Mouse (Mus musculus) ES-Bruce4 (cell line): ENCODE measurements around the gene Sept3. TPM values are rescaled to one million over a fixed set of nuclear protein-coding genes. Genes with fewer than 3 reads are reported as not detected.
"Not testable (repeated sequence)": the region's sequence is repeated elsewhere in the genome, so short reads cannot be mapped to it uniquely, and the experiment has no call there.

Experiments used
- H3K27ac ChIP-seq: 2 replicates; pipeline ENCODE4 v1.5.1; 2012; ENCODE audit warnings: low read length, inconsistent platforms; ENCODE audit not compliant: insufficient read depth
- H3K27me3 ChIP-seq: 2 replicates; pipeline ENCODE4 v1.6.1; 2012; ENCODE audit warnings: mild to moderate bottlenecking, low read length, inconsistent platforms; ENCODE audit not compliant: control insufficient read depth, poor library complexity, insufficient read depth, severe bottlenecking
- H3K36me3 ChIP-seq: 2 replicates; pipeline ENCODE4 v1.6.1; 2012; ENCODE audit warnings: inconsistent platforms, mild to moderate bottlenecking, low read length, moderate library complexity; ENCODE audit not compliant: control insufficient read depth, poor library complexity, insufficient read depth, severe bottlenecking
- H3K4me1 ChIP-seq: one replicate; pipeline ENCODE4 v1.8.1; 2011; ENCODE audit warnings: low read length; ENCODE audit not compliant: control insufficient read depth, insufficient read depth
- H3K4me3 ChIP-seq: 2 replicates; pipeline ENCODE4 v1.5.1; 2011; ENCODE audit warnings: low read depth, mild to moderate bottlenecking, low read length
- H3K9ac ChIP-seq: 2 replicates; pipeline ENCODE4 v1.6.1; 2012; ENCODE audit warnings: low read depth, mild to moderate bottlenecking, inconsistent platforms; ENCODE audit not compliant: poor library complexity, severe bottlenecking
- H3K9me3 ChIP-seq: replicated peaks from 2 replicates; pipeline ENCODE4 v1.6.1; 2012; ENCODE audit warnings: mild to moderate bottlenecking, low read length, inconsistent platforms; ENCODE audit not compliant: control insufficient read depth, poor library complexity, insufficient read depth, severe bottlenecking
- CTCF ChIP-seq: IDR thresholded peaks from one replicate; pipeline ENCODE4 v1.8.1; 2011; ENCODE audit warnings: low read depth, low read length
- EP300 ChIP-seq: IDR thresholded peaks from 2 replicates; pipeline ENCODE4 v1.6.1; 2011; ENCODE audit warnings: low read depth, low read length; ENCODE audit not compliant: insufficient read depth
- POLR2A ChIP-seq: IDR thresholded peaks from one replicate; pipeline ENCODE4 v1.8.1; 2011; ENCODE audit warnings: low read length; ENCODE audit not compliant: insufficient read depth
- polyA plus RNA-seq: library from polyadenylated mRNA; stranded (reverse); fragments of >200 nt; gene quantifications from 2 replicates; pipeline ENCODE4 v1.2.4, GENCODE M21; 2011; ENCODE audit warnings: low read depth; ENCODE audit not compliant: missing spikeins, insufficient read depth, insufficient read length

The Sept3 gene
- polyA plus RNA-seq, 1 experiment = 9.7 TPM

DNA sequence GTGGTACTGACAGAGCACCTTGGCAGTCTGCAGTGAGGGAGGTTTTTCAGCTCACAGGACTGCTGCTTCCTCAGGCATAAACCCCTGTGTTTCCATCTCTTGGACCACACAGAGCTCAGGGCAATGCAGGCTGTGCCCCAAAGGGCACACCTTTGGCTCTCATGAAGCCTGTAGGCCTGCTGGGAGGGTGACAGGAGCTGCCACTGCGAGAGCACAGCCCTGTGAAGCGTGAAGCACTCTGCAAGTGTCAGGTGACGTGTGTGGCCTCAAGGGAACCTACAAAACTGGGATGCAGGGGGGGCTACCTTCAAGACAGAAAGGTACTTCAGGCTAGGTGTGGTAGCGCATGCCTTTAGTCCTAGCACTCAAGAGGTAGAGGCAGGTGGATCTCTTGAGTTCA lies 42.0 kb upstream of the Sept3 start:
- Histone ChIP-seq H3K36me3 (0 out of 2 replicates have a peak, but pooled peaks cover 3% of the 10 kb centered on the region), H3K27me3 (no peaks in the 10 kb centered on the region), H3K9ac (no peak overlapping the region), H3K4me3 (no peak overlapping the region), H3K9me3 (no peaks in the 10 kb centered on the region), H3K4me1 (peaks cover 4% of the 10 kb centered on the region), H3K27ac (no peak overlapping the region)
- TF ChIP-seq EP300 (no peak), CTCF (no peak), POLR2A (no peak)

DNA sequence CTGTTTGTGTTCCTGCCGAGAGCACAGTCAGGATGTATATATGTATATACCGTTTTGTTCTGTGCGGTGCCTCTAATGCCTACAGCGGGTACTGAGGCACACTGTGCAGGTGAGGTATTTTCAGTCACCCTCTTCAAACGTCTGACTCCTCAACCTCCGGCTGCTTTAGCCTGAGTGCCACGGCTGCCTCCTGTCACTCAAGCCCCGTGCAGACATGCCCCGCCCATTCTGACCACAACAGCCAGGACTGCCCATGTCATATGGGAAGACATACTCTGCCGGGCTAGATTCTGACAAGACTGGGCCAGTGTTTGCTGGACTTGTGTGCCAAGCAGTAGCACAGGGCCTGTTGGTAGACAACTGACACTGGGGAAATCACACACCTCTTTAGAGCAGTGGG lies 39.0 kb upstream of the Sept3 start:
- no peaks in the 10 kb centered on the region for H3K27me3 ChIP-seq
- no peak overlapping the region for H3K9ac ChIP-seq
- no peak overlapping the region for H3K27ac ChIP-seq
- H3K36me3 ChIP-seq = peaks cover 16% of the 10 kb centered on the region
- TF ChIP-seq EP300 = no peak
- no peak for TF ChIP-seq CTCF
- TF ChIP-seq POLR2A = no peak
- H3K4me1 ChIP-seq = no peaks in the 10 kb centered on the region
- H3K4me3 ChIP-seq = no peak overlapping the region
- no peaks in the 10 kb centered on the region for H3K9me3 ChIP-seq

DNA sequence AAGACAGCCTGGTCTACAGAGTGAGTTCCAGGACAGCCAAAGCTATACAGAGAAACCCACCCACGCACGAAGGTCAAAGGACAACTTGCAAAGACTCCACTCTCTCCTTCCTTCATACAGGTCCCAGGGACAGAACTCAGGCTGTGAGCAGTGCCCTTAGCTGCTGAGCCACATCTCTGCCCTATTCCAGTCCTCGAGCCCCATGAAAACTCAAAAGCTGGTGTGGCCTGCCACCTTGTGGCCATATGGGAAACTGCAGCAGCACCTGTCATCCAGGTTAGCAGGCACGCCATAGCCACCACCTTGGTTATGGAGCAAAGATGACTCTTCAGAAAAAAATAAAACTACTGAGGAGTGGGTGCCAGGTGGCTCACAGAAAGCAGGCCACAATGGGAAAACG lies 38.1 kb upstream of the Sept3 start:
- no peak overlapping the region for H3K4me3 ChIP-seq
- H3K36me3 ChIP-seq = peaks cover 18% of the 10 kb centered on the region
- H3K27me3 ChIP-seq = no peaks in the 10 kb centered on the region
- H3K27ac ChIP-seq = no peak overlapping the region
- TF ChIP-seq EP300 (no peak), POLR2A (no peak), CTCF (peak; percentile 96)
- H3K9ac ChIP-seq = no peak overlapping the region
- H3K9me3 ChIP-seq = no peaks in the 10 kb centered on the region
- peaks cover 2% of the 10 kb centered on the region for H3K4me1 ChIP-seq

DNA sequence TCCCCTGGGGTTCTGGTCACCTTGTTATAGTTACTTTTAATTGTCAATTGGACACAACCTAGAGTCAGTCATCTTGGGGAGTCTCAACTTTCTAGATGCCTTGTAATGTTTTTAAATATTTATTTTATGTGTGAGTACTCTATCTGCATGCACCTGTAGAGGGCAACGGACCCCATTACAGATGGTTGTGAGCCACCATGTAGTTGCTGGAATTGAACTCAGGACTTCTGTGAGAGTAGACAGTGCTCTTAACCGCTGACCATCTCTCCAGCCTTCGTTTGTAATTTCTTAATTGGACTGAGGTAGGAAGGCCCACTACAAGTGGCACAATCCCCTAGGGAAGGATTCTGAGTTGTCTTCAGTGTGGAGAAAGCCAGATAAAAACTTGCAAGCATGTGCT lies 31.4 kb upstream of the Sept3 start:
- Histone ChIP-seq H3K9me3 (no peaks in the 10 kb centered on the region), H3K27ac (no peak overlapping the region)
- TF ChIP-seq EP300 (no peak), POLR2A (no peak)

DNA sequence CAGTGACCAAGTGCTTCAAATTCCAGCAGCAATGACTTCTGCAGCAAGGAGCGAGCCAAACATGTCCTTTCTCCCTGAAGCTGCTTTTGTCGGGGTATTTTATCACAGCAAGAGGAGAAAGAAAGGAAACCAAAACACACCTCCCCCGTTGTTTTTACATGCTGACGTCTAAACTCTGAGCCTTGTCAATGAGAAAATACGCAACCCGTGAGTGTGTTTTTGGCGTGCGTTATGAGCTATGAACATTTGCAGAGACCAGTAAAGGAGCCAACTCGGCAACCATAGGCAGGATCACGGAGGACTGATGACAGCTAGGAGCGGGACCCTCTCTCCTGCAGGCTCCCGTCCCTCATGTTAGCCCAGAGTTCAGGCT lies 31.0 kb upstream of the Sept3 start:
- peaks cover 3% of the 10 kb centered on the region for H3K4me1 ChIP-seq
- TF ChIP-seq CTCF (no peak), EP300 (no peak), POLR2A (no peak)
- no peaks in the 10 kb centered on the region for H3K27me3 ChIP-seq
- H3K9ac ChIP-seq = peak overlapping the region; percentile 86
- H3K4me3 ChIP-seq = peak overlapping the region; percentile 97
- no peak overlapping the region for H3K27ac ChIP-seq
- peaks cover 10% of the 10 kb centered on the region for H3K36me3 ChIP-seq
- H3K9me3 ChIP-seq = no peaks in the 10 kb centered on the region

More for the DNA sequence above, 31.4 kb upstream of the Sept3 start:
- Histone ChIP-seq H3K4me1 (peaks cover 3% of the 10 kb centered on the region), H3K4me3 (peak overlapping the region; percentile 97), H3K36me3 (peaks cover 15% of the 10 kb centered on the region), H3K27me3 (no peaks in the 10 kb centered on the region), H3K9ac (peak overlapping the region; percentile 86)

DNA sequence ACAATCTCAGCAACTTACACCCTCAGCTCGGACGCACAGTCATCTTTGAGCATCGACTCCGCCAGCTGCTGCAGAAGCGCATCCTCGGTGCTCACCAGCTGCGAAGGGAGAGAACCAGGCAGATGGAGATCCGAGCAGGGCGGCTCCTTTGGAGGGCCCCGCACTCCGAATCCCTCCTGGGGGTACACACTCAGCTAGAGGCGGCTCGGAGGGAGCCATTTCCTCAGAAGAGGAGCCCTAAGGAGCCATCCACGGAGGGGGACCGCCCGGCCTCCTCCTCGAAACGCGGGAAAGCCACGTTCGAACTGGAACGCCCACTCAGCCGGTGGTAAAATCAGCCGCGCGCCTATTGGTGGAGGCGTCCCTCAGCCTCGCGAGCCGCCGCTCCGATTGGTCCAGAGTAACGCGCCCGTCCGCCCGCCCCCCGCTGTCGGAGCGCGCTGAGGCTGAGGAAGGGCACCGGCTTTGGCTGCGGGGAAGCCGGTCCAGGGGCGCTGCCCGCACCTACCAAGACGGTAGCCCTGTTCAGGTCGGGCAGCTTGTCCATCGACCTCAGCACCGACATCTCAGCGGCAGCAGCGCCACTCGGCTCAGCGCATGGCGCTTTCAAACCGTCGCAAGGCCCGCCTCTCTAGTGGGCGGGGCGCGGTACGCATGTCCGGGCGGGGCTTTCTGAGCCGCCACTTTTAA lies 30.4 kb upstream of the Sept3 start, which contains the start of gene Cenpm:
Gene Cenpm, minus strand, starts transcription at position 634 of the 690 bp plus-strand sequence.
- TF ChIP-seq CTCF (no peak), POLR2A (no peak), EP300 (0 out of 2 replicates have a peak, but pooled peaks have one; percentile 21)
- Histone ChIP-seq H3K9me3 (no peaks in the 10 kb centered on the region), H3K27ac (peak within 1 kb of the TSS; percentile 93), H3K36me3 (peaks cover 5% of the 10 kb centered on the region), H3K9ac (peak within 1 kb of the TSS; percentile 86), H3K4me3 (peak within 1 kb of the TSS; percentile 97), H3K27me3 (no peaks in the 10 kb centered on the region), H3K4me1 (peaks cover 3% of the 10 kb centered on the region)

DNA sequence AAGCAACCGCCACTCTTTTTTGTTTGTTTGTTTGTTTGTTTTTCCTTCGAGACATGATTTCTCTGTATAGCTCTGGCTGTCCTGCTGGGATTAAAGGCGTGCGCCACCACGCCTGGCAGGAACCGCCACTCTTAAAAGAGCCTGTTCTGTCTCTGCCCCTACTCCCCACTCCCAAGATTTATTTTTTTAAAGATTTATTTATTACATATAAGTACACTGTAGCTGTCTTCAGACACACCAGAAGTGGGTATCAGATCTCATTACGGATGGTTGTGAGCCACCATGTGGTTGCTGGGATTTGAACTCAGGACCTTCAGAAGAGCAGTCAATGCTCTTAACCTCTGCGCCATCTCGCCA lies 29.9 kb upstream of the Sept3 start:
- not testable (repeated sequence) for H3K4me1 ChIP-seq, H3K9me3 ChIP-seq, H3K36me3 ChIP-seq, H3K27me3 ChIP-seq
- Histone ChIP-seq H3K27ac (peak overlapping the region; percentile 64), H3K9ac (peak overlapping the region; percentile 86), H3K4me3 (peak overlapping the region; percentile 97)
